Mouse (Mus musculus) liver, embryonic 14.5 days (tissue): ENCODE data around the gene Fhit.

Experiments
- CTCF ChIP-seq: IDR thresholded peaks from 2 replicates; pipeline ENCODE4 v1.5.1; 2016; ENCODE audit warnings: antibody characterized with exemption, low read depth, control low read depth
- EP300 ChIP-seq: IDR thresholded peaks from 2 replicates; pipeline ENCODE4 v1.6.1; 2016; ENCODE audit warnings: antibody characterized with exemption, low read depth

DNA sequence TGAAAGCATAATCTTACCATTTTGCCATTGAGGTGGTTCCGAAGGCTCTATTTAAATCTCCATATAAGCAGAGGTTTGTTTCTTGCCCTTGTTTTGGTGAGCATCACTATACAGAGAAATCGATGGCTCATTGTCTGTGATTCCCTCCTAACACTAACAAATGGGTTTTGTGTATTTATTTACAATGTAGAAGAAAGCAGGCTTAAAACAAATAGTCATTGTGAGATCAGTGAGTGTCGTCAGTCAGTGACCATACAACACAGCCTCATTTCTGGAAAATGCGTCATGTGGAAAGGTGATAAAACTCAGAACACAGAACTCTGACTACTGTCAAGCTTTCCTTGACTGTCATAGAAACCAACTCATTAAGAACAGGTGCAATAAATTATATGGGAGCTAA lies 1632.6 kb downstream of the Fhit start:
- no peak for TF ChIP-seq CTCF
- TF ChIP-seq EP300: no peak
